Mouse (Mus musculus) kidney, postnatal 10 days (tissue): Measurements from ENCODE around the gene Abhd11.
"Not testable (repeated sequence)": the region's sequence is repeated elsewhere in the genome, so short reads cannot be mapped to it uniquely, and the experiment has no call there.

Source experiments
- DNase-seq: peaks from one replicate; pipeline ENCODE4 v3.0.0; 2021; ENCODE audit warnings: mixed read lengths

Gene Abhd11

DNA sequence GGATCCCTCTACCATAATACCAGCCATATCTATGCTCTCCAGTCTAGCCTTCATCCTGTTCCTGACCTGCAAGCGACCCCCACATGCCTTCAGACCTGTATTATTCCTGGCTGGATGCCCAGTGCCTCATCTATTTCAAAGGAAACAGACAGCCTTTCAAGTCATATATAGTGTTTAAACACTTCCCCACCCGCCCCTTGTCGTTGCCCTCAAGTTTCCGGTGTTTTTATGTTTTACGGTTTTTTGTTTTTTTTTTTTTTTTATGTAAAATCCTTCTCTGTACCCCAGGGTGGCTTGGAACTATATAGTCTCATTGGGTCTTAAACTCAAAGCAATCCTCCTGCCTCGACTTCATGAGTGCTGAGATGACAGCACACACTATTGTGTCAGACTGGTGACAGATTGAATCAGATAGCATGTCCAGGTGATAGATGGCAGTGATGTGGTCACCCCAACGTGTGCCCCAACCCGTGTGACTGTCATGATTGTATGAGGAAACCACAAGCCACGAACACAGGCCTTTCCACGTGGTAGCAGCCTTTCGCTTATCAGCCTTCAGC, 15.8 kb downstream of the Abhd11 start:
- peak; percentile 77 for DNase-seq

DNA sequence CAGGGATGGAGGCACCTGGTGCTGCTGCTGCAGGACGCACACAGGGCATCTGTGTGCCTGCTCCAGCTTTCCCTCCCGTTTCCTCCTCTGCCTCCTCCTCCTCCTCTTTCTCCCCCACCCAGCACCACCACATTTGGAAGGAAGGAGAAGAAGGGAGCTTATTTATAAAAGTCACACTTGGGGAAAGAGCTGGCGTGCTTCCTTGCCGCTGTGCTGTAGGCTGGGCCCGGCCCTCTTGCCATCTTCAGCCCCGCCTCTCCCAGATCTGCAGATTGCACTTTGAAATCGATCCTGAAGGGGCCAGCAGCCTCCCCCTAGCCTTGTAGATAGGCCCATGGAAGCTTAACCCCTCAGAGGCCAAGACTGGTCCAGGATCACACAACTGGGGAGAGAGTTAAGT, 16.9 kb downstream of the Abhd11 start:
- DNase-seq, result no peak

DNA sequence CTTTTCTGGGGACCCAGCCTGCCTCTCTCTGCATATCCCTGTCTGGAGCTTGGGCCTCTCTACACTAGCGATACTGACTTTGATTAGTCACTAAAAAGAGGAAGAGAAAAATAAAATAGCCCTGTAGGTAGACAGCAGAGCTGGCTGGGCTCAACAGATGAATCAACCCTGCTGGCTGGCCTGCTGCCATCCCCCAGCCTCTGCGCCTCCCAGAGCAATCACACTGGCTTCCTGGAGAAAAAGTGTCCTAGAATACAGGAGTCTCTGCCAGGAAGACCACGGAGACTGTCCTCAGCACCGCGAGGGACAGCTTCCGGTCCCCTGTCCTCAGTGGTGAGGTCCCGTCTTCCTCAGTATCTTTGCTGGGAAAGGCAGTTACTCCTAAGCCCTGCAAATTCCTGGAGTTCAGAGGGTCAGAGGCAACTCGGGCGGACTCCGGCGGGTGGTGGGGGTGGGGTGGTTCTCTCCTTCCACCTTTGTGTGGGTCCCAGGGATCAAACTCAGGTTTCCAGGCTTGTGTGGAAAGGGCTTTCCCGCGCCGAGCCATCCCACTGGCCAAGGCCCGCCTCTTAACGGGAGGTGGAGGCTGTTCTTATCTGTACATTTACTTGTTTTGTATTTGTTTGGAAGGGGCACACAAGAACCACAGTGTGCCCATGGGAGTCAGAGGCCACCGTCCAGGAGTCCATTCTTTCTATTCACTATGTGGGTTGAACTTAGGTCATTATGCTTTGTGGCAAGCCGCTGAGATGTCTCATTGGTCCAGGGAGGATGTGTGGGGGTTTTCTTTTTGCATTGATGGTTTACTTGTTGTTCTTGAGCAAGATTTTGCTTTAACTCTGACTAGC, 20.3 kb downstream of the Abhd11 start:
- peak; percentile 82 for DNase-seq

DNA sequence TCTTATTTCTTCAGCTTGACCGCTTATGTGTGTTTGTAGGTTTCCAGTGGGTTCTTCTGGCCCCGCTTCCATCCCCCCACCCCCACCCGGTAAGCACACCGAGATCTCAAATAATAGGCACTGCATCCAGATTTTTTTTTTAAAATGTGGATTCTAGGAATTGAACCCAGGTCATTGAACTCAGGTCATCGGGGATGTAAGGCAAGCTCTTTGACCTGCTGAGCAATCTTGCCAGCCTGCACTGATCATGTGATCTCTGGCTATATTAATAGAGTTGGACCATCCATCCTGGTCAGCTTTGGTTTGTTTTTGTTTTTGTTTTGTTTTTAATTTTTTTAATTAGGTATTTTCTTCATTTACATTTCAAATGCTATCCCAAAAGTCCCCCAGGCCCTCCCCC, 23.6 kb downstream of the Abhd11 start:
- DNase-seq, result no peak

DNA sequence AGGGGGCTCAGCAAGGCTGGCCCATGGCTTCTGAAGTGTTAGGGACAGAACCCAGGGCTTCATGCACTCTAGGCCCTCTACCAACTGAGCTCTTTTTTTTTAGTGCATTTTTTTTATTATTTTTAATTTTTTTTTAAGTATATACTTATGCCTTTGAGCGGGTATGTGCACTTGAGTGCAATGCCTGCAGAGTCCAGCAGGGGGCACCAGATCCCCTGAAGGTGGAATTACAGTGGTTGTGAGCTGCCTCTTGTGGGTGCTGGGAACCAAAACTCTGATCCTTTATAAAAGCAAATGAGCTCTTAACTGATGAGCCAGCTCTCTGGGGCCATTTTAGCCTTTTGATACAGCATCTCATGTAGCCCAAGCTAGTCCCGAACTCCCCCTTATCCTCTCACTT, 25.6 kb downstream of the Abhd11 start:
- DNase-seq, result no peak

DNA sequence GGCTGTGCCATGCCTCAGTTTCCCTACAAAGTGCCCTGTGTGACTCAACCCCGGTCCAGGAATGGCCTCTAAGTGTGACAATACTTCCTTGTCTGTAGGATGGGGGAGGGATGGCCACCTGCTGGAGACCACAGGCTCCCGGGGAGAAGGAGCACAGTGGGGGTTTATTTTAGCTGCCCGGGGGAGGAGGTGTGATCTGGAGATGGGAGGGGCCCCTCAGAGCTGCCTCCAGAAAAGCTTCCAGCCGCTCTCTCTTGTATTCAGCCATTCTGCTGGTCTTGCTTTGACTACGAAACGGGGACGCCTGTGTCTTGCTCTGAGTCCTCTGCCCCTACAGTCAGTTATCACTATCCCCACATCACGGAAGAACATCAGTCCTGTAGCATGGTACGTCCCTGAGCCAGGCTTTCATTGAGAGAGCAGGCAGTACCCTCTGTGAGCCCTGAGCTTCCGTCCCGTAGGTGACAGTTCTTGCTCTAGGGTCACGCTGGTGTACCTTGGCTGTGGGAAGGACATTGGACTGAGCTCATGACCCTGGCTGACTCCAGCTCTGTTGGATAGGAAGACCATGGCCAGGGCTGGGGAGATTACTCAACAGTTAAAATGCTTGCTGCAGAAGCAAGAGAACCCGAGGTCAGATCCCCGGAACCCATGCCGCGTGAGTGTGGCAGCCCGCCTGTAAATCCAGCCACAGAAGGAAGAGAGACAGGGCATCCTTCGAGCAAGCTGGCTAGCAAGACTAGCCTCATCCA, 26.8 kb downstream of the Abhd11 start:
- DNase-seq, result no peak

DNA sequence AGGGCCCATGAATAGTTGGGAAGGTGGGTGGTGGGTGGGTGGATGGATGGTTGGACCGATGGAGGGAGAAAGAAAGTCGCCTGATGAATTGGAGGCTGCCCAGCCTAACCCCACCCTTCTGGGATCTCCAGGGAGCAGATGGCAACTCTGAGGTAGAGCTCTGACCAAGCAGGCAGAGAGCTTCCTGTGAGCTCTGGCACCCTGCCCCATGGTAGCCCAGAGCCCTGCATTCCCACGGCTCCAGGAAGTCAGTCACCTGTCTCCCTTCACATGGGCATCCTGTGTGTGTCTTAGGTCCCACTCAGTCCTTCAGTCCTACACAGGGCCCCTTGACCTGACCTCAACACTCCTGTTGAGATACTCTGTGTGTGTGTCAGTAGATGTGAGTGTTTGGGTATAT, 29.0 kb downstream of the Abhd11 start:
- DNase-seq, result no peak

DNA sequence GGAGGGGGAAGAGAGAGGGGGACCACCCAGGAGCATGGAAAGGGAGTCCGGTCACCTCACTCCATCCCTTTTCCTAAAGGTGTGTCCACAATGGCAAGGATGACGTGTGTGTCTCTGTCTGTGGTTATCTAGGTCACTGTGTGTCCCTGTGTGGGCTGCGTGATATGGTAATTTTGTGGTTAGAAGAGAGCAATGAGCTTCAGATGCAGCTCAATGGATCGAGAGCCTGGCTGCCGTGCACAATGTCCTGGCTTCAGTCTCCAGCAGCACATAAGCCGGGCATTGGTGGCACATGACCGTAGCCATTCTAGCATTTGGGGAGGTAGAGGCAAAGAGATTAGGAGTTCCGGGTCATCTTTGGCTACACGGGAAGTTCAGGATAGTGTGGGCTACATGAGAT, 30.6 kb downstream of the Abhd11 start:
- DNase-seq, result no peak

DNA sequence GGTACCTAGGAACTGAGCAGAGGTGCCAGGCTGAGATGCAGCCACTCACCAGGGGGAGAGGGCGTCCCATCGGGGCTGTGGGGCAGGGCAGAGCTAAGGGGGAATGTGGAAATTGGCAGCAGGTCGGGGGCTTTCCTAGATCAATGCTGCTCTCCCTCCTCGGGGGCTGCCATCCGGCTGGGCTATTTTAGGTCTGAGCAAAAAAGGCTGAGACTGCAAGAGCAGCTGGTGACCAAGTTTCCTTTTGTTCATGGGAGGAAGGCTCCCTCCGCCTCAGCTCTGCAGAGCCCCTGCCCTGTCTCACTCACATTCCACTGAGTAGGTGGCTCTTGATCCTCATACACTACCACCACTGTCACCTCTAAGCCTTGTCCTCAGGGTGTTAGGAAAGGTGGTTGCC, 31.1 kb downstream of the Abhd11 start:
- DNase-seq, result no peak

DNA sequence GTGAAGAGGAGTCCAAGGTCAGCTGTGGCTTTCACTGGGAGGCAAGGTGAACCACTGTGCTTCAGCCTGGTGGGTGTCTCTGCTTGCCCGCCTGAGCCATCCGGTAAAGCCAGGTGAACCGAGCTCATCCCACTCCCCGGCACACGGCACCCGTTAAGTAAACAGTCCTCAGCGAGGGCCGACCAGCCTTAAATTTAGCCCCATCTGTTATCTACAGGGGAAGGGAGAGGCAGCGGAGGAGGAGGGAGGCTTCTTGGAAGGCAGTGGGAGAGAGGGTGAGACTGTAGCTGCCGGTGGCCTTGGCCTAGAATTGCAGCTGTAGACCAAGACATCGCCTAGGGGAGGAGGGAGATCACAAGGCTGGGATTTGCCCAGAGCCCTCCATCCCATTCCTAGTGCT, 31.8 kb downstream of the Abhd11 start:
- DNase-seq, result no peak

DNA sequence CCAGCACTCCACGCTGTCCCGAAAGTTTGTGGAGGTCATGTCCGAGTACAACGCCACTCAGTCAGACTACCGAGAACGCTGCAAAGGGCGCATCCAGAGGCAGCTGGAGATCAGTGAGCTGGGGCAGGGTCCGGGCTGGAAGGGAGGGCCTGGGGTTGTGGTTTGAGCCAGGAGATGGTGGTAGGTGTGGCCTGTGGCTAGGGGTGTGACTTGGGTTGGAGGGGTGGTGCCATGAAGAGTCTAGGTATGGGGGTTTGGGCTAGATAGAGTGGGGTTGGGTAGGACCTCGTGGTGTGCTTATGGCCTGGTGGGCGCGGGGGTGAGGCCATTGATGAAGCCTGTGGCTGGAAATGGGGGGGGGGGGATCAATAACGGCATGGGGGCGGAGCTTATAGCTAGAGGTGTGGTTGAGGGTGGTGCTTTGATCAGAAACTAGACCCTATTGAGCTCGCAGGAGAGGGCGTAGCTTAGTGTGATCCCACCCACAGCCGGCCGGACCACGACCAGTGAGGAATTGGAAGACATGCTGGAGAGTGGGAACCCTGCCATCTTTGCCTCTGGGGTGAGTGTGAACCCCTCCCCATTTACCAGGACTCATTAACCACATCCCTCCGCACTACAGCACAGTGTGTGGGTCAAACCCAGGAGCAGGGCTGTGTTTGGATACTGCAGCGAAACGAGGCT, 33.3 kb downstream of the Abhd11 start:
- no peak for DNase-seq

DNA sequence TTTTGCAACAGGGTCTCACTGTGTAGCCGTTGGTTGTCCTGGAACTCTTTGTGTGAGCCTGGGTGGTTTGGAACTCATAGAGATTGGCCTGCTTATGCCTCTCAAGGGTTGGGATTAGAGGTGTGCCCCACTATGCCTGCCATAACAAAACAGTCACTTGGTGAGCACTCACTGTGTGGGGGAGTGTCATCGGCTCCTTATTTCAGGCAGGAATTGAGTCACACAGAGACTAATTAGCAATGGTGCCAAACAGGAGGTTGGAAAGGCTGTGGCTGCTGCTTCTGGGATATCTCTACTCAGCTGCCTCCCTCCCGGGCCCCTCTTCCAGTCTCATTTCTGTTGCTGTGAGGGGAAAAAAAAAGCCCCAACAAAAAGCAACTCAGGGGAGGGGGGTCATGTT, 35.6 kb downstream of the Abhd11 start:
- DNase-seq, result no peak

DNA sequence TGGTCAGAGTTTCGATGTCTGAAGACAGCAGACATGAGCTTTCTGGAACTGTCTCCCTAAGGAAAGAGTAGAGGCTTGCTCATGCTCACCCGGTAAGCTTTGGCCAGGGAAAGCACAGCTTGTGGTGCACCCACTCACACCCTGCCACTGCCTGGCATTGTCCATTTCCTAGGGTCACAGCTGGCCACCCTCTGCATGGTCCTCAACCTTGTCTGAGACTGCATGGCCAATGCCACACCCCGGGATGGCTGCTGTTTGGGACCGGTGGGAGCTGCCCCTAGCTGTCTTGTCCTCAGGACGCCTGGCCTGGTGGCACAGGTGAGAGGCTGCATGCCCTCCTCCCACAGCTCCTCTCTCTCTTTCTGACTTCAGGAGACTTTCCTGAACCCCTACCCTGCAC, 39.6 kb downstream of the Abhd11 start:
- DNase-seq, result no peak

DNA sequence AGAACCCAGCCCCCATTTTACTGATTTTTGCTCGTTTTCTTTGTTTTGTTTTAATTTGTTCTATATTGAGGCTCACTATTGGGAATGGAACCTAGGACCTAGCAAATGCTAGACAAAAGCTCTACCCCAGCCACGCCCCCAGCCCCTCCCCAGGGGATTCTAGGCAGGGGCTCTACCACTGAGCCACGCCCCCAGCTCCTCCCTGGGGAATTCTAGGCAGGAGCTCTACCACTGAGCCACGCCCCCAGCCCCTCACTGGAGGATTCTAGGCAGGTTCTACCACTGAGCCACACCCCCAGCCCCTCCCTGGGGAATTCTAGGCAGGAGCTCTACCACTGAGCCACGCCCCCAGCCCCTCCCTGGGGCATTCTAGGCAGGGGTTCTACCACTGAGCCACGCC, 40.3 kb downstream of the Abhd11 start:
- DNase-seq, result not testable (repeated sequence)

DNA sequence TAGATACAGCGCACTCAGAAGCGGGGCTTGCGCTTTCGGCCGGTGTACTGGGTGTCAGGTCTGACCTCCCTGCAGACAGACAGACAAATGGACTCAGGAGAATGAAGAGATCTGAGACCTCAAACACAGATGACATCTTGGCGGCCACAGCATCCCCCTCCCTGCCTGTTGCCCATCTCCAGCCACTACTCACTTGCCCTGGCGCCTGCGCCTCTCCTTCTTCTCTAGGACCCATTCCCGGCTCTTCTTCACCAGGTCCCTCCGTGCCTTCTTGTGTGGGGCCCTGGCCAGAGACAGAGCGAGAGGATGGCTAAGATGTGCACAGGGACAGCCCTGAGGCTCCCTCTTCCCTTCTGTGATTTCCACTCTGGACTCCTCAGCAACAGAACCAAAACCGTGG, 44.4 kb downstream of the Abhd11 start:
- DNase-seq, result no peak
